Mouse (Mus musculus) layer of hippocampus, postnatal 14 days (tissue): ENCODE data around the gene Tcf21. TPM values are rescaled to one million over a fixed set of nuclear protein-coding genes. Genes with fewer than 3 reads are reported as not detected.

Experiments
- DNase-seq, 2 experiments: peaks; one replicate each; pipeline ENCODE4 v3.0.0; 2021 to 2022; ENCODE audit warnings: low spot score in 2 of 2, mixed read lengths in 1 of 2
- long read RNA-seq, 2 experiments: library from polyadenylated mRNA; stranded (forward); transcript quantifications; one replicate each; pipeline ENCODE4 v2.0.0; 2021
- total RNA-seq, 2 experiments: library from RNA; stranded (reverse); gene quantifications; 2 replicates each; pipeline ENCODE4 v1.2.3; 2021

Tcf21 gene
- total RNA-seq, result under 1 TPM in 1 of 2 experiments, not detected in 1; 0.25 TPM
- long read RNA-seq, experiment 1, result 0 reads
- long read RNA-seq, experiment 2, result 0 reads

DNA sequence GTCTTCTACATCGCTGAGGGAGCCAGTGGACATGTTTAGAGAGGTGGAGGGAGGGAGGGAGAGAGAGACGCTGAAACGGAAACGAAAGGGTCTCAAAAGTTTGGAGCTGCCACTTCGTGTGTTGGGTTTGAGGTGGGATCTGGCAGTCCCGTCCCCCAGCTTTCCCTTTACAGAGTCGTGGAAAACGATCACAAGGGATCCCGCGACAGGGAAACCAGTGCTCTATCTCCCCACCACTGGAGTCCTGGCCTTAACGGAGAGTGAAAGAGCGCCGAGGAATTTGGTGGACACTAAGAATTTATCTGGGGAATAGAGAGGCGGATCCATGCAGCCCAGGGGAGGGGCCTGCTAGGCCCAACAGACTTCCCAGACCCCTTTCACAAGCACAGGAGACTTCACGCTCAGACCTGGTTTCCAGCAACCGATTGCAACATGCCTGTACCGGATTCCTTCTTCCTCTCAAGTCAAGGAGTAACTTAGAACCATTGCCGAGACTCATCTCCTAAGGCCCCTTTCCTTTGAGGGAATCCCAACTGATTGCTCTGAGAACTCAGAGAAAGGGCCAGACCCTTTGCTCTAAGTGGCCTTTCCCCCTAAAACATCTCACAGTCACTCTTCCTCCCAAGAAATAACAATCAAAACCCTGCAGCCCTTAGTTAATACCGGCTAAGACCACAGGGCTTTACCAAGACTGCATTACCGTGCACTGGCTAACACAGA, at the start of gene Tcf21:
TSS of gene Tcf21 (minus strand) at position 304 of the 720 bp plus-strand sequence.
- no peak for DNase-seq

DNA sequence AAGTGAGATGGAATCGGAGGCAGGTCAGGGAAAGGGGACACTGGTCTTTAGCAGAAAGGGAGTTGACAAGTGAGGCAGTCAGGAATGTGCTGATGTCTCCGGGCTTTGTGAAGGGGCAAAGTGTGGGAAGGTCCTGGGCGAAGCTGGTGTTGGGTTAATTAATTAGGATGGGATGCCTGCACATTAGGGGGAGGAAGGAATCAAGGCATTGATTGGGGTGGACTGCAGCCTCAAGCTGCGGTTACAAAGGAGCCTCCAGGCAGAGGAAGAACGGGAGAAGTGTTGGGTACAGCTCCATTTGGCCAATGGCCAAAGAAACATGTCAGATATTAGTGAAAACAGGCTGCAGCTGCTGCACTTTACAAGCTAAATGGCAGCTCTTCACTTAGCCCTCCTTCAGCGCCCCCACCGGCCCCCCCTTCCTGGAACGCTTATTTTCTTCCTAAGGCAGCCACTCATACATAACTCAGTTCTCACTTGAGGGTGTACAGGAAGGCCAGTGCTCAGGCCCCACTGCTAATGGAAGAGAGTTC, 48.5 kb upstream of the Tcf21 start:
- no peak for DNase-seq

DNA sequence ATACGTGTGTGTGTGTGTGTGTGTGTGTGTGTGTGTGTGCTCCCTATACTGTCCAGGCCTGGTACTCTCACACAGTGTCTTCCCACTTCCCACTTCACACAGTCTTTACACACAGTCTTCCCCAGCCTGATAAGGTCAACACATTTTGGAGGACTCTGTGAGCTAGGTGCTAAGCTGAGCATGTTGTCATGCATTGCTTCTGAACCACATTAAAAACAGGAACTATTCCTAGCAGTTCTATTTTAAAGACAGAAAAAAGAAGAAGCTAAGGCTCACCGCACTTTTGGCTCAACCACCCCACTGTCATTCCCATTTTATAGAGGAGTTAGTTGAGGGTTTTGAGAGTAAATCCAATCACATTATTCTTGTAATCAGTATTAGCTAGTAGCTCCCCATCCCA, 47.2 kb upstream of the Tcf21 start:
- DNase-seq, result no peak

DNA sequence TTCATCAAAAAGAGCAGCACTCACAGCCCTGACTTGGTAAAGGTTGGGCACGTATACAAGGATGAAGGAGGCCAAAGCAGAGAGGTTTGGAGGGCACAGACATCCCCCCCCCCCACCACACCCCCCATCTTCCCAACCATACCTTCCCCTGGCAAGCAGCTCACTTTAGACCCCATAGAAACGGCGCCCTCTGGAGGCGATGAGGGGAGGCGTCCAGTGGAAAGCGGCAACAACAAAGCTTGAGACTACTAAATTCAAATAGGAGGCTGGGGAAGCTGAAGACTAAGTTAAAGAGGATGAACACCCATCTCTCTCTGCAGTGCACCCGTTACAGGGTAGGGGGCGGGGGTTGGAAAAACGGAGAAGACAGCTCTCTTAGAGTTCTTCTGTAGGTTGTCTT, 38.1 kb upstream of the Tcf21 start:
- DNase-seq, result no peak

DNA sequence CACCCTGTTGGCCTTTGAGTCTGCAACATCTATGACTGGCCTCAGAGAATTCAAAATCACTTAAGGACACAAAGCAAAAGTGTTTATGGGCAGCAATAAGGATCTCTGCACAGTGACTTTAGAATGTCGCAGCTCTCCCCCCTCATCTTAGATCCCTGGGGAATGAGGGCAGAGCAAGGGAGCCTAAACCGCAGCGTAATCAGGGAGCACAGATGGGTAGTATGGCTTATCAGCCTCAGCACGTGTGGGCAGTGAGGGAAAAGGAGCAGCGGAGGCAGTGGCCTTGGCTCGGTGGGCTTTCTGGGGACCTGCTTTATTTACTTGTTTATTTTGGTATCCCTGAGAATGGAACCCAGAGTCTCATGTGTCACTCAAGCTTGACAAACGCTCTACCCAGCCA, 34.4 kb upstream of the Tcf21 start:
- DNase-seq, result no peak

DNA sequence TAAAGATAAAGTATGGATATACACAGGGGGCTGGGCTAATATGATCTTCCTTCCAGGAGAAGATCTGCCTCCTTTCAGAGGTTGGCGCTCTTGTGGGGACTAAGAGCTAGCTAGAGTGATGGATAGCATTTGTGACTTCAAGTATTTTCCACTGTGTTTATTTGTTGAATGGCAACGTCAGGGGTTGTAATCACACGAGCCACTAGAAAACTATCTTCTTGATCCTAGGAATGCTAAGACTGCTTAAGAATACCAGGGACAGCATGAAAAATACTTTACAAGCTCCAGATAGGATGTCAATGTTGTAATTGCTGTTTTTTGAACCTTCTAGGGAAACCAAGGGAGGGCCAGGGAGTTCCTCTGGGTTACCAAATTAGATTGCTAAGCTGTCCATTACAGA, 25.4 kb upstream of the Tcf21 start:
- DNase-seq, result no peak

DNA sequence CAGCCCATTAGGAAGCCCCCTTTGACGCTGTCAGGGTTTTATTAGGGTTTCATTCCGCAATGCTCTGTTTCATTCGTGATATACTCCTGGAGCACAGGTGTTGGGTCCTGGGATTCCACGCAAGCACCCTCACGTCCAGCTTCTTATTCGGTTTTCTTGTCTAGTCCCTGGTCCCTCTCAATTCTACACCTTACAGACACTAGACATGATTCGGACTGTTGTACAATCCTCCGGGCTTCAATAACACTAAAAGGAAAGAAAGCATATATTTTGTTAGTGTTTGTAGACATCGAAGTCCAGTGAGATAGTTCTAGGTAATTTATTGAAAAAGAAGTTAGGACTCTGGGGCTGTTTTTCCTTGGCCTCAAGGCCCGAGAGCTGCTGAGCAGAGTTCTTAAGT, 24.8 kb upstream of the Tcf21 start:
- DNase-seq, result no peak

DNA sequence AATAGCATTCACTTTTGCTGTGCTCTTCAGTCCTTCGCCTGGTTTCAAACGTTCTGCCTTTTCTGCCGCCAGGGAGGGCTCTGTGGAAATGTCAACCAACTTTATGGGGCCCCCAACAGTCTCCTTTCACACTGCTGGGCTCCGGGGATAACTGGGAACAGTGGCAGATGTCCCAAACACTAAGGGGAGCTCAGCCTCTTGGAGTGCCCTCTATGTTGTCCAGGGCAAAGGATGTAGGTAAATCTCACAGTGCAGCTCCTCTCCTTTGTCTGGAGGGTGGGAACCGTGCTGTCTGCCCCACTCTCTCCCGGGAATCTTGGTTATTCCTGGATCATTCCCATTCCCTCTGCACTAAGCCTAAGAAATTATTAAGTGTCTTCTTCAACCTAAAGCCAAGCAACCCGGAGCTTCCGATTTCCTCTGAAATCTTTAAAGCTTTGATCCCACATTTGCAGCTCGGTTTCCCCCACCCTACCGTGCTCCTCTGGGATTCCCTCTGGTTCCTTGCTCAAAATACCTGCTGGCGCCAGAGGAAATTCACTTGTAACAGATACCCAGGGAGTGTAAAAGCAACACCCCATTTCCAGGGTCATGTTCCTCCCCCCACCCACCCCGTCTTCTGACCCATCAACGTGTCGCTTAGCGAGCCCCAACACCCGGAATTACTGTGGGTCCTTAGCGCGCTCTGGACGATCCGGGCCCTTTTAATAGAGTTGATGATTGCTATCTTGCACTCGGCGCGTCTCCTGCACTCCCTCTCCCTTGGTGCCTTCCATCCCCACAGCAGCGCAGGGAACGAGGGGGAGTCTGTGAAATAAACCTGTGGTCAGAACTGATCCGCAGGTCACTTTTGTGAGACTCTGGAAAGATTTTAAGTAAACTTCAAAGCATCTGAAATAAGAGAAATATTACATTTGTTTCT, 23.7 kb upstream of the Tcf21 start:
- DNase-seq, result no peak

DNA sequence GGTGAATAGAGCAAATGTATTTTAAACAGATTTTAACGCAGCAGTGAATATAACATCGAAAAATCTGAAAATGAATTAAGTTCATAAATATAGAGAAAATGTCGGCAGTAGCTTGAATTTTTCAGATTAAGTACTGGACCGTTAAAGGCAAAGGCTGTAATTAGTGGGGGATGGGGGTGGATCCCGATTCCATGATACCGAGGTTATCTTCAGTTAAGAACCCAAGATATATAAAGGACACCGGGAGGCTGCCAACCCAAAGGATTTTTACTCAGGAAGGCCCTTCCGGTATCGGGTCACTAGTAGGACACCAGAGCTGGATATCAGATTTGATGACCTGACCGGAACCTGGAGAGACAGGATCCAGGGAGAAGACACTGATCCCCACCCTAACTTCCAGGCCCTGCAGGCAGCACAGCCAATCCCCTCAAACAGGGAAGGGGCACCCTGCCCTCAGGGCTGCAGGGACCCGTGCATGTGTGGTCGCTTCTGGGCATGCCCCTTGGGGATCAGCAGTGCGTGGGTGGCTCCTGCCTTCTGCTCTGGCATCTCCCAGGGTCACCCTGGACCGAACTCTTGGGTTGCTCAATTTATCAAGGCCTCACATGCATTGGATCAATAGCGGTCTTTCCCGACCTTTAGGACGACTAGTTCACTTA, 22.9 kb upstream of the Tcf21 start:
- DNase-seq, result no peak

DNA sequence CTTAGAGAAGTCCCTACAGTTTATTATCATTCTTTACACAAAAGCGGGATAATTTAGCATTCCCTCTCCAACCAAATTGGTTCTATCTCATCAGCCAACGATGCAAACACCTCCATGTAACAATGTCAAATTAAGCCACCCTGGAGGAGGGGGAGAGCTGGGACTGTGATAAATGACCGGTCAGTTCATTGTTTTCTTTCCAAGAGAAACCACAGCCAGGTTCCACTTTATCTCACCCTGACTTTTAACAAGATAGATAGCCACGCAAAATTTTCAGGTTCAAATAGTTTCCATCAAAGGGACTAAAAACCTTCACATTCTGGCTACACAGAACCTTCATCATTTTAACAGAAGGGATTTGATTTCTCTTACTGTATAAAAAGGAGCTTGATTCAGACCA, 22.1 kb upstream of the Tcf21 start:
- DNase-seq, result no peak

DNA sequence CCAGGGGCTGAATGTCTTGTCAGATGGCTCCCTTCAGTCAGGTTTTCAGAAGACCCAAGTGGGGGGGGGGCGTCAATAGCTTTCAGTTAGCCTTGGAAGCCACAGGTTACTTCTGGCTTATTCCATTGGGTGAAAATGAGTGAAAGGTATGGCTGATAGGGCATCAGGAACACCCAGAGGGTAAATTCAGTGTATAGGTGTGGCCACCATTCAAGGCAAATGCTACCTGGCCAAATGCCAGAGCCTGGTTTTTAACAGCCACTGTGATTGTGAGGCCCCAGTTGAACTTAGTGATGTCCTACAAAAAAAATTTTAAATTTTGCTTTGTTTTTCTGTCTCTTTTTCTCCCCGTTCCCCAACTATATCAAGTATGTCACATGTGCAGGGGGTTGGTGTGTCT, 6.3 kb upstream of the Tcf21 start:
- DNase-seq, result no peak

DNA sequence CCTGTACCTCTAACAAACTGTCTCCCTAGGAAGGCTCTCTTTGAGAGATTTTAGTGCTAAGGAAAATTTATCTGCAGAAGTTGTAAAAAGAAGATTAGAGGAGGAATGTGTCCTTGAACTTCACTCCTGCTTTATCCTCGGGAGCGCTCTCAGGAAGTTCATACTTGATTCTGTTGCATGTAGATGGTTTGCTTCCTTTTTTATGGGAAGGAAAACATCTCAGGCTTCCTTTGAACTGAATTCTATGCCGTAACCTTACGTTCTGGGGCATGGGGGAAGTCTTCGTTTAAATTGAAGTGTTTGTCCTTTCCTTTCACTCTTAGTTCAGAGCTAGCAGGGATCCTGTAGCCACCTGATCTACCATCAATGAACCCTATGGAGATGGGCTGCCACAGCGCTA, 2.9 kb upstream of the Tcf21 start:
- no peak for DNase-seq

DNA sequence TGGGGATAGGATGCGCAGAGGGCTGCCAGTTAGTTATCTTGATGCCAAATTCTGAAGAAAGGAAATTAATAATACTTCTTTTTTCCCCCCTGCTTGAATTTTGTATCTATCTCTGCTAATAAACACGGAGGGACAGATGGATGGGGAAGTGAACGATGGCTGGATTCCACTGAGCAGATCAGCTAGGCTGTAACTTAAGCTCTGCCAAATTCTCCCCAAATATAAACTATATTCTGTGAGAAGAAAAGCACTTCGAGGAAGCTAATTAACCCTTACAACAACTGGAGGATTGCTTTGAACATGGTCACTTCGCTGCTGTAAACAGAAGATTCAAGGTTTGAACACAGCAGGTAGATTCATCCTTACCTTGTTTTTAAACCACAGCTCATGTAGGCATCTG, 2.5 kb upstream of the Tcf21 start:
- DNase-seq, result no peak

DNA sequence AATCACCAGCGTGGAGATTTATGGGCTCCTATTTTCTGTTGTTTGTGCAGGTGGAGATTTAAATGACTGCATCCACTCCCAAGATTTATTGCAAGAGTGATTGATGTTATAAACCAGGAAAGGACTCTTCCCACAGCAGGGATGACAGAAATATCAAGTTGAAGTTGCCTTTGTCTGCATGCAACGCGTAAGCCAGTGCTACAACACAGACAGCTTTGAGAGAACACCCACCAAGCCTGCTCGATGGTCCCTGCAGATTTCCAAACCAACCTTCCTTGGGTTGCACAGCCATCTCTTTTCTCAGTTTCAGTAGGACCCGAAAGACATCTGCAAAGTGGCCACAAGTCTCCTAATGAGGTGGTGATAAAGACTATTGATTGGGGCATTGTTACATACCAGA, 1.7 kb upstream of the Tcf21 start:
- DNase-seq, result no peak

DNA sequence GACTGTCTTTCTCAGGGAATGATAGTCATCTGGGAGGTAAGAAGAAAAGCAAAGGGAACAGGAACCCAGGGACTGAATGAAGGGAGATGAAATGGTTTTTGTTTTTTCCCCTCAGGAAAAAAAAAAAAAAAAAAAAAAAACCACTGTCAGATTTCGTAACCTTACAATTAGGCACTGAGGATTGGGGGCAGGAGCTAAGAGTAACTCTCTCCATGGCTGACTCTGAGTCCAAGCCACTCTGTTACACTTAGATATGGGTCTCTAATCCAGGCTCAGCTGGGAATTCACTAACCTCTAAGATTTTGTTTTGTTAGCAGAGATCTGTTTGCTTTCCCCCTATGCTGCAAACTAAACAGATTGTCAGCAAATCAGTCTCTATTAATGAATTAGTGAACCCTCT, 1.3 kb upstream of the Tcf21 start:
- DNase-seq, result no peak

DNA sequence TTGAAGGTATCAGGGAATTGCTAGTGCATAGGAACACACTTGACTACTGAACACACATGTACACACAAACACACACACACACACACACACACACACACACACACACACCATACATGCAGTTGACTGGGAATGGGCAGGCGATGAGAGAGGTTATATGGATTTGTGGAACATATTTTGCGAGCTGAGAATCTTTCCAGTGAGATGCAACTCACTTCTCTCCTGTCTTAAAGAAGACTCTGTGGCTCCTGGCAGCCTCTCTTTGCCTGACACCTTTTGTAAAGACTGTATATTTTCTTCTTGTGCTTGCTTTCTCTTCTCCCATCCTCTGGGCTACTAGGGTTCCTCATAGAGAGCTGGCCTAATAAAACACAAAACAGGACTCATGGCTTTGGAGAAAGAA, 867 bp upstream of the Tcf21 start:
- no peak for DNase-seq

DNA sequence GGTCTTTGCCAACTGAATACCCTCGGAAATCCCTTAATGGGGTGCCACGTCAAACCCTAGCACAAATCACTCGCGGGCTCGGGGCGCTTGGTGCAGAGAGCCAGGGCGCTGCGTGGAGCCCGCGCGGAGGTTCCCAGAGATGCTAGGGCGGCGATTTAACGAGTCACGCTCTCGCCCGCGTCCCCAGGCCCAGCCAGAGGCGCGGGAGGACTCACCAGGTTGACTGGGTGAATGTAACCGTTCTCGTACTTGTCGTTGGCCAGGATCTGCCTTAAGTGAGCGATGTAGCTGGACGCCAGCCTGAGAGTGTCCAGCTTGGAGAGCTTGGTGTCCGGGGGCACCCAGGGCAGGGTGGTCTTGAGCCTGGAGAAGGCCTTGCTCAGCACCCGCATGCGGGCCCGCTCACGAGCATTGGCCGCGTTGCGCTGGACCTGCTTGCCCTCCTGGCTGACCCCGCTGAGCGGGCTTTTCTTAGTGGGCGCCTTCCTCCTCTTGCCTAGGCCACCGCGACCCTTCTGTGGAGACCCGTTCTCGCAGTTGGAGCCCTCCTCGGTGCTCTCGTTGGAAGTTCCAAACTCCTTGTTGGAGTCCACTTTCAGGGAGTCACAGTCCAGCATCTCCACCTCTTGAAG, 619 bp downstream of the Tcf21 start:
- no peak for DNase-seq

DNA sequence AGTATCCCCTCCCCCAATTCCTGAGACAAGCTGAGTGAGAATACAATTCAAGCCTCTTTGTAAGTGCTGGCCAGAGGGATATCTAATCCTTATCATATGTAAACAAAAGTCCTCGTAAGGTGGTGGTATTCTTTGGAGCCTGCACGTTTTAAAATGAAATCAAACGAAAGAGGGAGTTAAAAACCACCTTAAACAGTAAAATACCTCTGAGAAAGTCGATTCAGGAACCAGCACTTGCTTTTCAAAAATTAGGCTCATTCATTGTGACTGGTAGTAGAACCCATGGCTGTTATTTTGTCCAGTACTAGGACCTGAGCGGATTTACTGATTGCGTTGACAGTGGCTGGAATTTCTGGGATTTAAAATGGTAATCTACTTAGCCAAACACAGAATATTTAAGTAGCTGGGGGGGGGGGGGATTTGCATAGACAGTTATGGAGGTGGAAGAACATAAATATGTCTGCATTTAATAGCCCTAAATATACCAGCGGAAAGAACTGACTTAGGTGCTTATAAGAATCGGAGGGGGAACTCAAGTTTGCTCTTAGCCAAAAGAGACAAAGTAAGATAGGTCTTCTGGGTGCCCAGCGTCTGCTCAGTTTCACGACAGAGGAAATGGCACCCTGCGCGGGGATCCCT, 1.3 kb downstream of the Tcf21 start:
- DNase-seq, result no peak

DNA sequence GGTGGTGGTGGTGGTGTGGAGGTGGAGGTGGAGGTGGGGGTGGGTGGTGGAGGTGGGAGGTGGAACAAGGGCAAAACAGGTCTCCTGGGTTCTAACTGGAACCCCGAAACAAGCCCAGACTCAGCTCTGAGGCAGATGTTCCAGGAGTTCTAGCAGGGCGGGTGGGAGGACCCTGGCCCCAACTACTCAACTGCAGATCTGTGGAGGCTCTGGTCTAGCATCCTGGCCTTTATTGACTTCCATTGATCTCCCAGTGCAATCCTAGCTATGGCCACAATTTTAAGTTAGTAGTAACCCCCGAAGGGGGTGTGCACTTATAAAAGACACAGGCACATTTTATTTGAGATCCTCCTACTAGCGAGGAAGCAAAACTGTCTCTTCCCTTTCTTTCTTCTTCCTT, 2.0 kb downstream of the Tcf21 start:
- no peak for DNase-seq

DNA sequence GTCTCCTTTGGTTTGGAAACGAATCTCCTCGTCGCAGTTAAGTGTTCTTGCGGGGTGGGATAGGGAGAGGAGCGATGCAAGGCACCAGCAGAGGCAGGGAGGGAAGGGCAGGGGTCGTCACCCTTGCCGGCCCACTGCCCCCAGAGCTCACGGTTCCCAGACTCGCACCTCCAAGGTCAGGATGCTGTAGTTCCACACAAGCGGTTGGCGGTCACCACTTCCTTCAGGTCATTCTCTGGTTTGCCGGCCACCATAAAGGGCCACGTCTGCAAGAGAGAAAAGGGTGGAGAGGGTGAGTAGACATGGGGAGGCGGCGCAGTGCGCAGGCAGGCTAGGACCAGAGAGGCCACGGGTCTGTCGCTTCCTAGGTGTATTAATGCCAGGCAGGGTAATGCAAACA, 2.4 kb downstream of the Tcf21 start:
- DNase-seq, result no peak

DNA sequence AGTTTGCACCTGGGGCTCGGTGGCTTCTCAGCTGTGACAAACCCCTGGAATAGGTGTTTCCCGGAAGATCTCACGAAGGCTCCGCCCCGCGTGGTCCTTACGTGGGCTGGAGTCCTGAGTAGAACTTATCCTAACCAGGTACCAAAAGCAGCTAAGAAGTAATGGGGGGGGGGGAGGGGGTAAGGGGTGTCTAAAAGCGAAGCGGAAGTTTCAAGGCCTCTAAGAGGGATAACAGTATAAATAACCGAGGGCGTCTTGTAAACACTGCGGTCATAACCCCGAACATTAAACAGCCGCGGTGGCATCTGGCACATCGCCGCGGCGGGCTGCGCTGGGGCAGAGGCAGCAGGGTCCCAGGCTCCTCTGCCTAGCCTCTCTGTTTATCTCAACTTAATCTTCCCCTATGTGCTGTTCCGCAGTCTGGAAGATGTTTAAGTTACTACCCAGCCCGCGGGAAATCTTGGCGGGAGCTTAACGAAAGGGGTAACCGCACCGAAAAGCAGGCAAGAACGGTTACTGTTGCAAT, 3.7 kb downstream of the Tcf21 start:
- no peak for DNase-seq
